Mouse (Mus musculus) kidney, embryonic 16.5 days (tissue): ENCODE data around the gene Gm26920. TPM values are rescaled to one million over a fixed set of nuclear protein-coding genes. Genes with fewer than 3 reads are reported as not detected.

Source experiments
- ATAC-seq: fragments of 200-750 bp; cut with Nextera tagmentation; 2 replicates; pipeline ENCODE4 v1.8.0; 2017; ENCODE audit warnings: moderate TSS enrichment; ENCODE audit not compliant: low FRiP score, low TSS enrichment
- H3K27ac ChIP-seq: fragments of 300-500 bp; sonication (generic); 2 replicates; pipeline ENCODE4 v1.5.1; 2014; ENCODE audit warnings: low read length
- H3K27me3 ChIP-seq: fragments of 300-500 bp; sonication (generic); 2 replicates; pipeline ENCODE4 v1.6.1; 2014; ENCODE audit warnings: low read length, control low read depth, mixed read lengths; ENCODE audit not compliant: insufficient read depth
- H3K36me3 ChIP-seq: fragments of 300-500 bp; sonication (generic); 2 replicates; pipeline ENCODE4 v1.6.1; 2014; ENCODE audit warnings: low read length, control low read depth, mixed read lengths; ENCODE audit not compliant: insufficient read depth
- H3K4me1 ChIP-seq: fragments of 300-500 bp; sonication (generic); 2 replicates; pipeline ENCODE4 v1.6.1; 2014; ENCODE audit warnings: low read length, control low read depth, mixed read lengths; ENCODE audit not compliant: insufficient read depth
- H3K4me2 ChIP-seq: fragments of 300-500 bp; sonication (generic); replicated peaks from 2 replicates; pipeline ENCODE4 v1.6.1; 2014; ENCODE audit warnings: low read depth, low read length
- H3K4me3 ChIP-seq: fragments of 300-500 bp; sonication (generic); 2 replicates; pipeline ENCODE4 v1.5.1; 2014; ENCODE audit warnings: mild to moderate bottlenecking, low read length
- H3K9ac ChIP-seq: fragments of 300-500 bp; sonication (generic); replicated peaks from 2 replicates; pipeline ENCODE4 v1.6.1; 2014; ENCODE audit warnings: low read length
- H3K9me3 ChIP-seq: fragments of 300-500 bp; sonication (generic); 2 replicates; pipeline ENCODE4 v1.6.1; 2016; ENCODE audit warnings: low read length, control low read depth
- WGBS: fragments of 180-500 bp; shearing (Covaris S2); extraction: QIAGEN DNeasy Blood & Tissue Kit; methylation state at CpG from one replicate; pipeline ENCODE4 v1.1.7; 2014; 5-methylcytosine and 5-hydroxymethylcytosine counted together
- polyA plus RNA-seq: library from polyadenylated mRNA; unstranded; fragments of >200 nt; fragmentation: Nextera tagmentation; extraction: Ambion mirVana; gene quantifications from 2 replicates; pipeline ENCODE4 v1.2.1, GENCODE M21; 2015

Gene Gm26920
- polyA plus RNA-seq, 1 experiment from 2014 or later = 2.1 TPM

GRCm38 (mm10) chr7:30064622-30065021 is 25.6 kb downstream of the Gm26920 start:
- WGBS = 85% methylated on average over 5 of the region's 5 CpGs
- H3K36me3 ChIP-seq = peaks cover 8% of the 10 kb centered on the region; the same call in 1 of the 2 replicates
- H3K9ac ChIP-seq = no peak overlapping the region
- no peaks in the 10 kb centered on the region for H3K9me3 ChIP-seq
- H3K4me1 ChIP-seq = no peaks in the 10 kb centered on the region
- no peak overlapping the region for H3K4me3 ChIP-seq
- no peak overlapping the region for H3K4me2 ChIP-seq
- ATAC-seq = 0 out of 2 replicates have a peak, but pooled peaks have one; percentile 31
- no peaks in the 10 kb centered on the region for H3K27me3 ChIP-seq
- no peak overlapping the region for H3K27ac ChIP-seq

DNA sequence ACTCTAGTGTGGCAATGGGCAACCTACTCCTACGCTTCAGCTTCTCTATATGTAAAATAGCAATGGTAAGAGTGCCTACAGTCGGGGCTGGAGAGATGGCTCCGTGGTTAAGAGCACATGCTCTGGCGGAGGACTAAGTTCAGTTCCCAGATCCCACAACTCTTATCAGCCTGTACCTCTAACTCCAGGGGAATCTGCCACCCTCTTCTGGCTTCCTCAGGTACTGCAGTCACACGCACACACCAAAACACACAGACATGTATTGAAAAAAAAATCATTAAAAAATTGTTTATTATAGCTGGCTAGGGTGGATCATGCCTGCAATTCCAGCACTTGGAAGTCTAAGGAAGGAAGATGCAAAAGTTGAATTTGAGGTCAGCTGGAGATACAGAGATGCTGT is 27.7 kb downstream of the Gm26920 start:
- Histone ChIP-seq H3K4me3 (no peak overlapping the region), H3K27ac (no peak overlapping the region), H3K4me2 (no peak overlapping the region), H3K9me3 (no peaks in the 10 kb centered on the region), H3K36me3 (peaks cover 8% of the 10 kb centered on the region; the same call in 1 of the 2 replicates), H3K9ac (no peak overlapping the region), H3K27me3 (no peaks in the 10 kb centered on the region), H3K4me1 (0 out of 2 replicates have a peak, but pooled peaks cover 2% of the 10 kb centered on the region)
- ATAC-seq = no peak
- WGBS = 86% methylated on average over 5 of the region's 5 CpGs

- Histone ChIP-seq H3K36me3 (peaks cover 23% of the 10 kb centered on the region; the same call in 1 of the 2 replicates), H3K9ac (no peak overlapping the region), H3K4me2 (no peak overlapping the region), H3K9me3 (no peaks in the 10 kb centered on the region), H3K27ac (no peak overlapping the region), H3K4me3 (no peak overlapping the region), H3K4me1 (0 out of 2 replicates have a peak, but pooled peaks cover 2% of the 10 kb centered on the region), H3K27me3 (no peaks in the 10 kb centered on the region)
- ATAC-seq = no peak
- 56% methylated on average over 6 of the region's 6 CpGs for WGBS
Observed at GRCm38 (mm10) chr7:30060341-30060740, 29.9 kb downstream of the Gm26920 start.

DNA sequence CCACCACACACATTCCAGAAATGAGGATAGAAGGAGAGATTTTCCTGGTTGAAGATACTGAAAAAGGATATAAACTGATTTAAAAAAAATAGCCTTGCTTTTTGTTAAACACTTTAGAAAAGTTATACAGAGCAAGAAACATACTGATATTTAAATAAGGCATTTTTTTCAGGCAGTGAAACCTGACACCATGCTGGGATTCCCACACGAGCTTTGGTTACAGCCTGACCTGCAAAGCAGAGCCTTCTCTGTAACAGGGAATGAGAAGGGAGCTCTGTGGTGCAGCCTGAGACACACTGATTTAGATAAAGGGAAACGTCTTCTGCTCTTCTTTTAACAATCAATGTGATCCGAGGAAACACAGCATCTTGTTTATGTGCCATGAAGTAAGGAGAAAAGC is 36.6 kb downstream of the Gm26920 start:
- Histone ChIP-seq H3K4me1 (0 out of 2 replicates have a peak, but pooled peaks cover 3% of the 10 kb centered on the region), H3K4me2 (no peak overlapping the region), H3K9ac (no peak overlapping the region), H3K27ac (no peak overlapping the region), H3K4me3 (no peak overlapping the region), H3K9me3 (no peaks in the 10 kb centered on the region), H3K36me3 (peaks cover 14% of the 10 kb centered on the region; the same call in 1 of the 2 replicates), H3K27me3 (no peaks in the 10 kb centered on the region)
- ATAC-seq = no peak
- WGBS = 10% methylated on average over 3 of the region's 3 CpGs

DNA sequence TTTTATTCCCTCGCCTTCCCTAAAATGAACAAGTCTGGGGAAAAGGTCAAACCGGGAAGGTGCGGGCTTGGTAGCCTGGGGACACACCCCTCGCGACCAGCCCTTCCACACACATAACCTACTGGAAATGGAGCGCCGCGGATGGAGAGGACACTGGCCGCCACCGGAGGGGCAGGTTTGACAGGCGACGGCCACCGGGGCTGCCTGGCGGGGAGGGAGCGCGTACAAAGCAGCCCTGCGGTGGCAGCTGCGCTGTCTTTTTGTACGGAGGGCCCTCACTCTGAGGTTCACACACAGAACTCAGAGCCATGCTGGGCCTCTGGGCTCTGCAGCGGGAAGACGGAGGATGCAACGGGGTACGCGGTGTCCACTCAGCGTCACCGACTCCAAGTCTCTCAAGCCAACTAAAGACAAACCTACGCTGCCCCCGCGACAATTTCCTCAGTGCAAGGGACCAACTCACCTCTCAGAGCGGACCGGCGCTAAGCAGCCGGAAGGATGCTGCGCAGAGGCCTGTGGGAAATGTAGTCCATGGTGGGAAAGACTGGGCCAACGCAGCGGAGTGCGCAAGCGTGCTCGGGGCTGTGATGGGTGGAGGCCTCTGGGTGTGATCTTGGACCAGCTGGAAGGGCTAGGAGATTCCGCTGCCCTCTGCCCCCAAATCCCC is 39.2 kb downstream of the Gm26920 start, which contains the start of gene Zfp14:
TSS of gene Zfp14 (minus strand) at position 499 of the 667 bp plus-strand sequence.
- Histone ChIP-seq H3K9me3 (no peaks in the 10 kb centered on the region), H3K36me3 (peaks cover 6% of the 10 kb centered on the region; the same call in 1 of the 2 replicates), H3K27ac (peak within 1 kb of the TSS; percentile 85), H3K4me2 (peak within 1 kb of the TSS; percentile 79), H3K4me3 (peak within 1 kb of the TSS; percentile 74), H3K27me3 (no peaks in the 10 kb centered on the region), H3K9ac (peak within 1 kb of the TSS; percentile 76), H3K4me1 (0 out of 2 replicates have a peak, but pooled peaks cover 3% of the 10 kb centered on the region)
- WGBS = under 1% methylated on average over 40 of the region's 40 CpGs
- ATAC-seq = peak; percentile 99

DNA sequence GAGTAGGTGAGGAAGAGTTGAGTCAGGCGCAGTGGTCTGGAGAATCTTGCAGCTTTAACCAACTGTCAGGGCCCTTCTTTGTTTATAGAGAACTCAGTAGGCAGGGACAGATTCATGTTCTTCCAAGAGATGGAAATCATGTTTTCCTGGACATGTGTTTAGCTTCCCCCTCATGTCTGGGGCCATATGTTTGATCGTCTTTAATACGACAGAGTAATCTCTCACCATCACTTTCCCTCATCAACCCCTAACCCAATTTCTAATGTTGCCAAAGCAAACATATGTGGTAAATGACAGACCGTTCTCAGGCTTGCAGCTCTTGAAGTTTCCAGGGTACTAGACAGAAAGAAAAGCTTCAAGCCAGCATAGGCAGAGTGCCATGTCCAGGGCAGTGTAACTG is 42.1 kb downstream of the Gm26920 start:
- Histone ChIP-seq H3K4me1 (0 out of 2 replicates have a peak, but pooled peaks cover 6% of the 10 kb centered on the region), H3K9ac (no peak overlapping the region), H3K4me3 (no peak overlapping the region), H3K27ac (no peak overlapping the region), H3K36me3 (no peaks in the 10 kb centered on the region), H3K4me2 (no peak overlapping the region), H3K27me3 (no peaks in the 10 kb centered on the region), H3K9me3 (no peaks in the 10 kb centered on the region)
- 88% methylated on average over 4 of the region's 4 CpGs for WGBS
- no peak for ATAC-seq

GRCm38 (mm10) chr7:30044354-30044753 is 45.9 kb downstream of the Gm26920 start:
- Histone ChIP-seq H3K9ac (no peak overlapping the region), H3K4me3 (no peak overlapping the region), H3K36me3 (peaks cover 2% of the 10 kb centered on the region; the same call in 1 of the 2 replicates), H3K9me3 (no peaks in the 10 kb centered on the region), H3K27me3 (no peaks in the 10 kb centered on the region), H3K27ac (no peak overlapping the region), H3K4me1 (0 out of 2 replicates have a peak, but pooled peaks cover 4% of the 10 kb centered on the region), H3K4me2 (no peak overlapping the region; the same call in 1 of the 2 replicates)
- 24% methylated on average over 9 of the region's 9 CpGs for WGBS
- peak; percentile 89; the same call in 1 of the 2 replicates for ATAC-seq

- no peak for ATAC-seq
Observed at GRCm38 (mm10) chr7:30034331-30034730, 55.9 kb downstream of the Gm26920 start.

DNA sequence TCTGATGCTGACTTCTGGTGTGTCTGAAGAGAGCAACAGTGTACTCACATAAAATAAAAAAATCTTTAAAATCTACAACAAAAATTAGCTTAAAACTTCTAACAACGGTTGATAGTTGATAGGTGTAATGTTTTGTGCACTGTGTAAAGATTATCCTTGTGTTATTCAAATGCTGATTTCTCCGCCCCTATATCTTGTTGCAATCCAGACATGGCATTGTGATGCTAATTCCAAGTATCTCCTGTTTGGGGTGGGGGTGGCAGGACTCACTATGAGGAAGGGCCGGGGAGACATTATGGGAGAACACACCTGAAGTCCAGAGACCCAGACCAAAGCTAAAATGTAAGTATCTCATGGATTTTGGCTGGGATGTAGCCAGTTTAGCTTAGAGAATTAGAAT is 58.8 kb downstream of the Gm26920 start:
- ATAC-seq = no peak
- H3K36me3 ChIP-seq = 0 out of 2 replicates have a peak, but pooled peaks cover 6% of the 10 kb centered on the region
- no peaks in the 10 kb centered on the region for H3K27me3 ChIP-seq
- WGBS = 86% methylated on average over 3 of the region's 3 CpGs
- no peaks in the 10 kb centered on the region for H3K4me1 ChIP-seq
- H3K4me2 ChIP-seq = no peak overlapping the region
- no peaks in the 10 kb centered on the region for H3K9me3 ChIP-seq
- no peak overlapping the region for H3K9ac ChIP-seq
- H3K27ac ChIP-seq = no peak overlapping the region
- no peak overlapping the region for H3K4me3 ChIP-seq

More at GRCm38 (mm10) chr7:30034331-30034730, 55.9 kb downstream of the Gm26920 start:
- Histone ChIP-seq H3K9me3 (no peaks in the 10 kb centered on the region), H3K9ac (no peak overlapping the region), H3K27me3 (no peaks in the 10 kb centered on the region), H3K4me2 (no peak overlapping the region), H3K36me3 (peaks cover 14% of the 10 kb centered on the region), H3K27ac (no peak overlapping the region), H3K4me1 (no peaks in the 10 kb centered on the region), H3K4me3 (no peak overlapping the region)
- WGBS = 95% methylated on average over 12 of the region's 12 CpGs

GRCm38 (mm10) chr7:30030677-30031076 is 59.5 kb downstream of the Gm26920 start:
- no peak for ATAC-seq
- Histone ChIP-seq H3K4me2 (no peak overlapping the region), H3K27me3 (no peaks in the 10 kb centered on the region), H3K4me1 (no peaks in the 10 kb centered on the region), H3K9me3 (no peaks in the 10 kb centered on the region), H3K9ac (no peak overlapping the region), H3K27ac (no peak overlapping the region), H3K4me3 (no peak overlapping the region), H3K36me3 (0 out of 2 replicates have a peak, but pooled peaks cover 6% of the 10 kb centered on the region)
- 23% methylated on average over 6 of the region's 6 CpGs for WGBS
